In the genomic region with DNA sequence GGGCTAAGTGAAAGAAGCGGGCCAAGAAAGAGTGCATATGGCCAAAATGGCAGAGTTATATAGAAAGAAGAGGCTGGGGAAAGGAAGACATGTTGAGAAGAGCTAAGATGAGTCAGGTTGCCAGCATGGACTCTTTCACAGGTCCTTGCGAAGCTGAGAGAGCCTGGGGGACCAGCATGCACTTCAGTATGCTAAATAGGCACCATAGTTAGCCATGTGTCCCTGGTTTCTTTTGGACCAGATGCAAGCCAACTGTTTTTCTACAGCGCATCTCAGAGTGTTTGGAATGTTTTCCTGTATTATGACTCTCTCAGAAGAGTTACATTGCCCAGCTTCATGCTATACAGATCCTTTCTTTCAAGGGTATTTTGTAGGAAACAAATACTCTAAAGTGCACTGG, we compare ENCODE assay signal across 10 mouse cellular contexts.
"Had no signal": no experiment of that assay in that cellular context is flagged by ENCODE, and none has a peak within 500 bp of the region (broad histone marks: within the 10 kb centered on the region; RNA-seq: fewer than 3 reads in every experiment).

No protein-coding gene starts in this region.

- ATAC-seq: liver, postnatal 0 days; lung, postnatal 0 days; midbrain, embryonic 13.5 days; midbrain, embryonic 15.5 days had no signal

- DNase-seq: liver, postnatal 0 days; lung, adult 2 months; lung, postnatal 14 days; lung, postnatal 36 days; thymus, adult 2 months; thymus, postnatal 25 days; thymus, postnatal 4 days had no signal
